Mouse (Mus musculus) left cerebral cortex, adult 11 months (tissue): ENCODE data around the gene Fbxw4.

Source experiments
- DNase-seq: peaks from one replicate; pipeline ENCODE4 v3.0.0; 2022; ENCODE audit warnings: low spot score

Gene Fbxw4

GRCm38 (mm10) chr19:45615415-45616213 is 44.5 kb downstream of the Fbxw4 start:
- DNase-seq, result no peak

- no peak for DNase-seq
Measured at GRCm38 (mm10) chr19:45614928-45615327, 45.2 kb downstream of the Fbxw4 start.

GRCm38 (mm10) chr19:45614375-45614774 is 45.7 kb downstream of the Fbxw4 start:
- no peak for DNase-seq

DNA sequence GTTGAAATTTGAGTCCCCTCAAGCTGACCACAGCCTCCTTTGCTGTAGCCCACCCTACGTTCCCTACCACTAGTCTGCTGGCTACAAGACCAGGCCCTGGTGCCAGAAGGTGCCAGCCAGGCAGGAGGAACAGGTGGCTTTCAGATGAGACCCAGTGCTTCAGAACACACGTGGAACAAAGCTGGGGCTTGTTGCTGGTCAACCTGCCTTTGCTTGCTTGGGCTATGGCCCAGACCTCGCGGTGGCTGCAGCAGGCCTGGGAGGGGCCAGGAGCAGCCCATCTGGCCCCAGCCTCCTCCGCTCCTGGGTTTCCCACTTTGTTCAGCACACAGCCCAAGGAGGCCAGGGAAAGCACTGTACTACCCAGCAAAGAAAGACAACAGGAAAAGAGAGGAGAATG is 49.3 kb downstream of the Fbxw4 start:
- DNase-seq, result no peak

DNA sequence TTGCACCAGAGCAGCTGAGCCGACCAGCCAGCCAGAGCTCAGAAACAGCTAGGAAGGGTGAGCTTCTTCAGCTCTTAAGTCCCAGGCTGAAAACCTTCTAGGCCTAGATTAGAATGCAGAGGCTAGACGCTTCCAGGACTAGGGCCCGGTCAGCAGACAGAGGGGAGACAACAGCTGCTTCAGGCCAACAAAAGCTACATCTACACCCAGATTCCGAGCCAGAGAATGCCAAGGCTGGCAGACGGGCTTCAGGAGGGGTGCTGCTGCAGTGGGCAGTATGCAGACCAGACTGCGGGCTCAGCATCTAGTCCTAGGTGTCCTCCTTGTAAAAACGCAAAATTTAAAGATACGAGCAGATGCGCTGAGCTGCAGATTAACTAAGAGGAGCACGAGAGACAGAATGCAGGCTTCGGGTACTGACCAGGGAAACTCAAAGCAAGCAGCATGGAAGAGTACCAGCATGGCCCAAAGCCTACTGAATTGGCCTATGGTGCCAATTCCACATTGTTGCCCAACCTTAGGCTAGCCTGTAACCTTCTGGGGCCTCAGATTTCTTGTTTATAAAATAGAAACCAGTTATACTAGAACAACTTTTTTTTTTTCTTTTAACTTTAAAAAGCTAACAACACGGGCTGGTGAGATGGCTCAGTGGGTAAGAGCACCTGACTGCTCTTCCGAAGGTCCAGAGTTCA is 51.3 kb downstream of the Fbxw4 start:
- no peak for DNase-seq

DNA sequence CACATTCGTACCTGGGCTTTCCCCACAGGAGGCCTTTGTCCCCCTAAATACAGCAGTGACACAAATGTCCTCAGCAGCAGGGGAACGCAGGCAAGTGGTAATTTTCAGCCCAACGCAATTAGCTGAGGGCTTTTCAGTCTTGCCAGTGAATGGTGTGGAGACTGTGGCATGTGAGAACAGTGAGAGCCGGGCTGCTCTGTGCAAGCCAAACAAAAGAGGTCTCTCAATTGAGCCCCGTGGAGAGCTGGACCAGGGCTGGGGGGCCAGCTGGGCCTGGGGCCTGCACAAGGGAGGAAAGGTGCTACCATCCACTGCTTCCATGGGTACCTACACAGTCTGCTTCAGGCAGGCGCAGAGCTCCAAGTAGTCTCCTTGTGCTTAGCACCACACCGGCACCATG is 52.6 kb downstream of the Fbxw4 start:
- DNase-seq, result no peak

GRCm38 (mm10) chr19:45606701-45607100 is 53.4 kb downstream of the Fbxw4 start:
- no peak for DNase-seq

GRCm38 (mm10) chr19:45602606-45603005 is 57.5 kb downstream of the Fbxw4 start:
- no peak for DNase-seq

DNA sequence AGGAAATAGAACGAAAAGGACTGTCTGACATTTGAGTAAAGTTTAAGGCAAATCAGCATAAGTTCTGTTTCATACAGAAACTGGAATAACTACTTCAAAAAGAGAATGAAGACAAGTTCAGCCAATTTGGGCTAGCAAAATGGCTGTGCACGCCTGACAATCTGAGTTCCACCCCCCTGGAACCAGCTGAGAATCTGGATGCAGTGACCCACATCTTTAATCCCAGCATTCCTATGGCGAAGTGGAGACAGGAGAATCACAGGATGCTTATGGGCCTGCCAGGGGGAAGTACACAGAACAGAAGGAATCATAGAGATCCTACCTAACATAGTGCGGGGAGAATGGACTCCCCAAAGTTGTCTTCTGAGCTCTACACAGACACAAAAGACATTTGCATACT is 63.0 kb downstream of the Fbxw4 start:
- DNase-seq, result no peak

DNA sequence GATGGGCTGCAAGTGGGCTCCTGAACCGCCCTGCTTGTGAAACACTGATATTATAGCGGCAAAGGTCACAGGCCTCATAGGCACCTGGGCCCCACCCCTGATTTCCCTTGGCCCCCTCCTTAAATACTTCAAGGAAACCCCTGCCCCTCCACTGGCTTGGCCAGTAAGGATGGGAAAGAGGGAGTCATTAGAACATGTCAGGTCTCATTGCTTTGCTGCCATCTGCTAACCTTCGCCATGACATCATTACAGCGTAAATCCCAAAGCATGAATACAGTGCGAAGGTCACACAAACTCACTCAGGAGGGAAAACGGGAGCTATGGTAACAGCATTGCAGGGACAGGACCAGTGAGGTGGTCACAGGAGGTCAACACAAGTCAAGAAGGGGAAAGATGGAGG is 63.7 kb downstream of the Fbxw4 start:
- DNase-seq, result no peak

GRCm38 (mm10) chr19:45596019-45596418 is 64.1 kb downstream of the Fbxw4 start:
- no peak for DNase-seq

GRCm38 (mm10) chr19:45595481-45595880 is 64.6 kb downstream of the Fbxw4 start:
- no peak for DNase-seq

DNA sequence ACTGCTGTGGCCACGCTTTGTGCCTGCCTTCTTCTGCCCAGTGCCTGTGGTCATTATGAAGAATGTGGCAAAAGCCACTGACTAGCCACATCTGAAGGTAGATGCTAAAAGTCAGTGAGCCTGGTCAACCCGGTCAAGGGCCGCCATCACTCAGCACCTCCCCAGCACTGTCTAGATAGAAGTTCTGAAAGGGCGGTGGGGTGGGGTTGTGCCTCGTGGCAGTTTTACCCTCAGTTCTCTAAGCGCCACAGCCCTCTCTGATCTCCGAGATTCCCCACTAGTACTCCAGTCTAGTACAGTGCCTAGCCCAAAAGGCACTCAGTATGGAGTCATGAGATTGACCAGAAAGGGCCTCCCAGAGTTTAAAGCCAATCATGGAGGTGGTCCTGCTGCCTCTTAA is 66.0 kb downstream of the Fbxw4 start:
- no peak for DNase-seq

GRCm38 (mm10) chr19:45592916-45593315 is 67.2 kb downstream of the Fbxw4 start:
- no peak for DNase-seq

DNA sequence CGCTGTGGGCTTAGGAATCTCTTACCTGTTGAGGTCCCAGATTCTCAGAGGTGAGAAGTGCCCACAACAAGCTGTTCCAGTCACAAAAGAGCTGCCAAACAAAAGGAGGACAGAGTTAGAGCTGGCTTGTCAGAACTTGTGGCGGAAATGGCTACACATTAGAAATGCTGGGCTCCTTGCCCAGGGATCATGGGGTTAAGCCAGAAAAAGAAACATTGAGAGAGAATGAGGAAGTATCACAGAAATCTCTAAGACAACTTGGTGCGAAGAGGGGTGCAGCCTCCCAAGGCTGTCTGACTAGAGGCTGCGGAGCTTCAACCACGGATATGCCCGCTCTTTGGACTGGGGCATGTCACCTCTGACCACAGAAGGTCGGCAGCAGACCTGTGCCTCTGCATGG is 68.4 kb downstream of the Fbxw4 start:
- no peak for DNase-seq

DNA sequence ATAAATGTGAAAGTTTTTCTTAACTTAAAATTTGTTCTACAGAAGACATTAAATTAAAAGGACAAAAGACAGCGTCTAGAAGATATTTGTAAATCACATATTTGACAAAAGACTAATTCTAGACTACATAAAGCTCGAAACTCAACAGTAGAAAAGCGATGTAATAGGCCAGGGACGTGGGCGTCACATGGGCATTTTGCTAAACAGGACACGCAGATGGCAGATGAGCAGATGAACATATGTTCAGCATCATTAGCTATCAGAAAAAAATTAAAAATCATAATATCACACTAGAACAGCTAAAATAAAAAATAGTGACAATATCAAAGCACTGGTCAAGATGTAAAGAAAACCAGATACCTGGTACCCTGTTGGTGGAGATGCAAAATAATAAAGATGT is 70.4 kb downstream of the Fbxw4 start:
- no peak for DNase-seq

- DNase-seq, result no peak
Measured at GRCm38 (mm10) chr19:45587509-45588292, 72.4 kb downstream of the Fbxw4 start.

- DNase-seq, result no peak
Measured at GRCm38 (mm10) chr19:45586850-45587249, 73.3 kb downstream of the Fbxw4 start.

DNA sequence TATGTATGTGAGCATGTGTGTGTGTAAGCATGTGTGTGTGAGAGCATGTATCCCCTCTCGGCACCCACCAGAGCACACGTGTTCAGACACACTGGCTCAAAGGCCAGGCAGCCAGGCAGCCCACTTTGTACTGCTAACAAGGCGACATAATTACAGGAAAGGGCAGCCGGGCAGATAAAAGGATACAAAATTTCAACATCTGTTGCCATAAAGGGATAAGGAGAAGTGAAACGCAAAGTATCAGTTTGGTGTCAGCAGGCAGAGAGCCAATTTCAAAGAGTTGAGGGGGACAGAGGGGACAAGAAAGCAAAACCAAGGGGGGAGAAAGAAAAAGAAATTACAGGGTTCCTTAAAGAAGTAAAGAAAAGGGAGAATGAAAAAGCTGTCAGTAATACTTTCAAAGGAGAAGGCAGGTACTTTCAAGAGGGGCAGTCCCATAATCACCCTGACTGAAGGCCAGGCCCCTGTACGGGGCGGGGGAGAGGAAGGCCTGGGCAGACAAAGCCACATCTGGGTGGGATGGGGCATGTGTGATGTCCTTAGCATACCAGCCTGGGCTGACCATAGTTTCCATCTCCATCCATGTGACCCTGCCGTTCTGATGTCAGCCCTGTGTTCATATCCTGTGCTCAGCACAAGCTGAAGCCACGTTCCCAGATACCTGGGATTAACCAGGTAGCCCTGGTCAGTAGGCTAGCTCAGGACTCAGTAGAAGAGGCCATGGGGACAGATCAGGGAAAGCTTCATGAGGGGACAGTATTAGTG is 75.1 kb downstream of the Fbxw4 start:
- DNase-seq, result no peak

DNA sequence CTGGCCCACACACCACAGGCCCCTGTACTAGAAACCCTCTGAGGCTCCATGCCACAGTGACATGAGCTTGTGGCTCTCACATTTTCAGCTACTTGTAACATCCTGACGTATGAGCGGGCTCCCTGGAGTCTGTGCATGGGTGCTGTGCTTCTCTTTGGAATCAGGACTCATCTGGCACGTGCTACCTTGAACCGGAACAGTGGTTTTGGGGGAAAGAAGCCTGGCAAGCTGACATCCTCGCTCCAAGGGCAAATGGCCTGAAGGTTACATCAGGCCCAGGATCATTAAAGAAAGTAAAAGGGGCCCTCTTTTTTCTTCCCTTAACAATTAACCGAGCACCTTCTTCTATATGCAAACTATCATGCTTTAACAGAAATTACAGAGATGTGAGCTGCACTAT is 77.0 kb downstream of the Fbxw4 start:
- no peak for DNase-seq

GRCm38 (mm10) chr19:45582161-45582560 is 78.0 kb downstream of the Fbxw4 start:
- DNase-seq, result no peak

DNA sequence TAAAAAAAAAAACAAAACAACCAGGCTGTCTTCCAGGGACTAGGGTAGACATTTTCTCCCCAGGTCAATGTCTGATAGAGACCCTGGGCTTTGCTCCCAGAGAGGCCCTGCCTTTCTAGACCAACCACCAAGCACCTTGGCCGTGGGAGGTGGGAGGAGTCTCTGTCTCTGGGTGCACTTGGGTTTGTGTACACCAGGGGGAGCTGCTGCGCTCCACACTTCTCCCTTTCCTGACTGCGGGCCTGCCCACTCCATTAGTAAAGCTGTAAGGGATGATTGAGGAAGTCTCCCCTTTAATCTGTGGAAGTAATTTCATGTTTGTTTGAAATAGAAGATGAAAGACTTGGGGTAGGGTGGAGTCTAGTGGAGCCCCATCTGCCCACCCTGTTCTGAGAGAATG is 78.9 kb downstream of the Fbxw4 start:
- DNase-seq, result no peak
